Mouse (Mus musculus): ENCODE measurements around the gene Ramp1. TPM values are rescaled to one million over a fixed set of nuclear protein-coding genes. Genes with fewer than 3 reads are reported as not detected.
A peak's percentile ranks its signal among the peaks of the same experiment; 100 is the strongest.

The Ramp1 gene
- polyA plus RNA-seq, 1 experiment = 288 TPM

- Histone ChIP-seq H3K4me3 (ENCODE audit: control insufficient read depth, insufficient read depth, low read length) (peak overlapping the region; percentile 92), H3K36me3 (ENCODE audit: control insufficient read depth, insufficient read depth, low read length) (no peaks in the 10 kb centered on the region), H3K27me3 (ENCODE audit: control insufficient read depth, insufficient read depth, low read length) (no peaks in the 10 kb centered on the region), H3K4me1 (replicated peaks; ENCODE audit: control insufficient read depth, insufficient read depth, low read length) (peaks cover 17% of the 10 kb centered on the region), H3K27ac (ENCODE audit: control insufficient read depth, insufficient read depth, low read length) (no peak overlapping the region)
- no peak for TF ChIP-seq POLR2A (IDR thresholded peaks at IDR 0.05; ENCODE audit: control insufficient read depth, extremely low read depth, insufficient read depth, low read length, poor library complexity)
- 0 out of 2 replicates have a peak, but pooled peaks have one; percentile 9 for TF ChIP-seq CTCF (IDR thresholded peaks at IDR 0.05; ENCODE audit: borderline replicate concordance, control insufficient read depth, extremely low read depth, insufficient read depth, low read length, poor library complexity)
- WGBS = under 1% methylated on average over 70 of the region's 70 CpGs
- peak; percentile 32 for DNase-seq
Observed at GRCm38 (mm10) chr1:91250415-91251147, 71.0 kb downstream of the Ramp1 start.

GRCm38 (mm10) chr1:91251148-91251650, 71.6 kb downstream of the Ramp1 start:
- Histone ChIP-seq H3K27ac (ENCODE audit: control insufficient read depth, insufficient read depth, low read length) (no peak overlapping the region), H3K4me1 (replicated peaks; ENCODE audit: control insufficient read depth, insufficient read depth, low read length) (peaks cover 17% of the 10 kb centered on the region), H3K36me3 (ENCODE audit: control insufficient read depth, insufficient read depth, low read length) (no peaks in the 10 kb centered on the region), H3K4me3 (ENCODE audit: control insufficient read depth, insufficient read depth, low read length) (peak overlapping the region; percentile 92; the same call in 1 of the 2 replicates), H3K27me3 (ENCODE audit: control insufficient read depth, insufficient read depth, low read length) (no peaks in the 10 kb centered on the region)
- no peak for DNase-seq
- WGBS = 27% methylated on average over 5 of the region's 5 CpGs
- TF ChIP-seq CTCF (IDR thresholded peaks at IDR 0.05; ENCODE audit: borderline replicate concordance, control insufficient read depth, extremely low read depth, insufficient read depth, low read length, poor library complexity) (no peak), POLR2A (IDR thresholded peaks at IDR 0.05; ENCODE audit: control insufficient read depth, extremely low read depth, insufficient read depth, low read length, poor library complexity) (no peak)

GRCm38 (mm10) chr1:91251927-91252326, 72.3 kb downstream of the Ramp1 start:
- H3K4me1 ChIP-seq (replicated peaks; ENCODE audit: control insufficient read depth, insufficient read depth, low read length) = peaks cover 17% of the 10 kb centered on the region
- H3K4me3 ChIP-seq (ENCODE audit: control insufficient read depth, insufficient read depth, low read length) = no peak overlapping the region
- WGBS = 55% methylated on average over 8 of the region's 8 CpGs
- no peaks in the 10 kb centered on the region for H3K27me3 ChIP-seq (ENCODE audit: control insufficient read depth, insufficient read depth, low read length)
- no peaks in the 10 kb centered on the region for H3K36me3 ChIP-seq (ENCODE audit: control insufficient read depth, insufficient read depth, low read length)
- 0 out of 2 replicates have a peak, but pooled peaks have one; percentile 21 for TF ChIP-seq CTCF (IDR thresholded peaks at IDR 0.05; ENCODE audit: borderline replicate concordance, control insufficient read depth, extremely low read depth, insufficient read depth, low read length, poor library complexity)
- no peak for TF ChIP-seq POLR2A (IDR thresholded peaks at IDR 0.05; ENCODE audit: control insufficient read depth, extremely low read depth, insufficient read depth, low read length, poor library complexity)
- no peak for DNase-seq
- no peak overlapping the region for H3K27ac ChIP-seq (ENCODE audit: control insufficient read depth, insufficient read depth, low read length)

- no peak for DNase-seq
- peaks cover 4% of the 10 kb centered on the region; the same call in 1 of the 2 replicates for H3K36me3 ChIP-seq (ENCODE audit: control insufficient read depth, insufficient read depth, low read length)
Observed at GRCm38 (mm10) chr1:91257918-91258317, 78.3 kb downstream of the Ramp1 start.

GRCm38 (mm10) chr1:91259794-91260193, 80.2 kb downstream of the Ramp1 start:
- no peak for DNase-seq
- 86% methylated on average over 5 of the region's 5 CpGs for WGBS
- Histone ChIP-seq H3K27me3 (ENCODE audit: control insufficient read depth, insufficient read depth, low read length) (no peaks in the 10 kb centered on the region), H3K4me3 (ENCODE audit: control insufficient read depth, insufficient read depth, low read length) (no peak overlapping the region), H3K36me3 (ENCODE audit: control insufficient read depth, insufficient read depth, low read length) (peaks cover 4% of the 10 kb centered on the region; the same call in 1 of the 2 replicates), H3K27ac (ENCODE audit: control insufficient read depth, insufficient read depth, low read length) (no peak overlapping the region), H3K4me1 (replicated peaks; ENCODE audit: control insufficient read depth, insufficient read depth, low read length) (no peaks in the 10 kb centered on the region)
- no peak for TF ChIP-seq CTCF (IDR thresholded peaks at IDR 0.05; ENCODE audit: borderline replicate concordance, control insufficient read depth, extremely low read depth, insufficient read depth, low read length, poor library complexity)
- no peak for TF ChIP-seq POLR2A (IDR thresholded peaks at IDR 0.05; ENCODE audit: control insufficient read depth, extremely low read depth, insufficient read depth, low read length, poor library complexity)

More at GRCm38 (mm10) chr1:91257918-91258317, 78.3 kb downstream of the Ramp1 start:
- no peak overlapping the region for H3K4me3 ChIP-seq (ENCODE audit: control insufficient read depth, insufficient read depth, low read length)
- no peak overlapping the region for H3K27ac ChIP-seq (ENCODE audit: control insufficient read depth, insufficient read depth, low read length)
- no peaks in the 10 kb centered on the region for H3K4me1 ChIP-seq (replicated peaks; ENCODE audit: control insufficient read depth, insufficient read depth, low read length)
- TF ChIP-seq POLR2A (IDR thresholded peaks at IDR 0.05; ENCODE audit: control insufficient read depth, extremely low read depth, insufficient read depth, low read length, poor library complexity) (no peak), CTCF (IDR thresholded peaks at IDR 0.05; ENCODE audit: borderline replicate concordance, control insufficient read depth, extremely low read depth, insufficient read depth, low read length, poor library complexity) (no peak)
- no peaks in the 10 kb centered on the region for H3K27me3 ChIP-seq (ENCODE audit: control insufficient read depth, insufficient read depth, low read length)

- H3K4me1 ChIP-seq (replicated peaks; ENCODE audit: control insufficient read depth, insufficient read depth, low read length) = no peaks in the 10 kb centered on the region
- no peak overlapping the region for H3K27ac ChIP-seq (ENCODE audit: control insufficient read depth, insufficient read depth, low read length)
- H3K4me3 ChIP-seq (ENCODE audit: control insufficient read depth, insufficient read depth, low read length) = no peak overlapping the region
- no peaks in the 10 kb centered on the region for H3K27me3 ChIP-seq (ENCODE audit: control insufficient read depth, insufficient read depth, low read length)
- DNase-seq = no peak
- 94% methylated on average over 7 of the region's 7 CpGs for WGBS
- TF ChIP-seq CTCF (IDR thresholded peaks at IDR 0.05; ENCODE audit: borderline replicate concordance, control insufficient read depth, extremely low read depth, insufficient read depth, low read length, poor library complexity) = no peak
- TF ChIP-seq POLR2A (IDR thresholded peaks at IDR 0.05; ENCODE audit: control insufficient read depth, extremely low read depth, insufficient read depth, low read length, poor library complexity) = no peak
- peaks cover 21% of the 10 kb centered on the region for H3K36me3 ChIP-seq (ENCODE audit: control insufficient read depth, insufficient read depth, low read length)
Observed at GRCm38 (mm10) chr1:91262508-91262907, 82.9 kb downstream of the Ramp1 start.

Data from thymus, adult 2 months (tissue).